Mouse (Mus musculus): ENCODE data around the gene Abtb2. TPM values are rescaled to one million over a fixed set of nuclear protein-coding genes. Genes with fewer than 3 reads are reported as not detected.

The Abtb2 gene
- total and polyA plus RNA-seq, 2 experiments, result 6.5 to 15.1 TPM

DNA sequence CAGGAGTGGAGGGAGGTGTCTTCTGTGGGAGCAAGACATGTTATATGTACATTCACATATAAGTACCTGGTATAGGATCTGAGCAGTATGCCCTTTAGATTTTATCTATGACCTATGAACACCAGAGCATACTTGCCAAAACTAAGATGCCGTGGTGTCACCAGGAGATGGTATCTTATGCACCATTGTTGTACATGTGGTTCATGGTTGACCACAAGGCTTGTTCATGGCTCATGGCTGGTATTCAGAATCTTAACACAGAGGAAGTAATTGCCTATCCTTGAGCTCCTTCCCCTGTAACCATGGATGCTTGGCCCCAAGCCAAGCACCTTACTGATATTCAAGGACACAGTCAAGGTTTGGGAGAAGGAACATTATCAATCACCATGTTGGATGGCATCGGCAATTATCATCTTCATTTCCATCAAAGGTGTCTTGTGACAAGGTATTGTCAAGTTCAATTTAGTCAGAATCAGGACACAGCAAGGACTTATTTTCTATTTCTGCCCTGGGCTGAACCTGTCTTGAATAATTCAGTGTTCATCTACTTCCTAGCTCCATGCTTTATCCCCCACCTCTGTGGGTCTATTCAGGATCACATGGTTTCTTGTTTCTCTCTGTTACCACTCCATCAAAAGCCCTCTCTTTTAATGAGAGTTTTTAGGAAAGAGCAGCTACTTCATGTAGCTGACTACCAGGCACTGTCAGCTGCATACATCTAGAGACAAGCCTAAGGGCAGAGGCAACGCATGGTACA is 69.8 kb downstream of the Abtb2 start:
- Histone ChIP-seq H3K27me3 (ENCODE audit: control insufficient read depth, insufficient read depth, low read length) (no peaks in the 10 kb centered on the region), H3K4me3 (ENCODE audit: insufficient read depth, low read depth, low read length) (no peak overlapping the region), H3K36me3 (ENCODE audit: control insufficient read depth, insufficient read depth, low read length) (no peaks in the 10 kb centered on the region), H3K27ac (replicated peaks; ENCODE audit: insufficient read depth, low read depth, low read length) (no peak overlapping the region), H3K4me1 (ENCODE audit: control insufficient read depth, insufficient read depth, low read length) (no peaks in the 10 kb centered on the region; the same call in 1 of the 2 replicates), H3K79me2 (ENCODE audit: control insufficient read depth, insufficient read depth, low read length) (peaks cover 37% of the 10 kb centered on the region), H3K9ac (ENCODE audit: low read depth, low read length) (no peak overlapping the region)
- DNase-seq (ENCODE audit: extremely low read depth, low read depth, low spot score), result no peak
- TF ChIP-seq CTCF (IDR thresholded peaks at IDR 0.05; ENCODE audit: low read depth, low read length), result no peak
- TF ChIP-seq POLR2A (IDR thresholded peaks at IDR 0.05; ENCODE audit: extremely low read depth, insufficient read depth, low read length), result no peak
- WGBS, result 91% methylated on average over 3 of the region's 3 CpGs

DNA sequence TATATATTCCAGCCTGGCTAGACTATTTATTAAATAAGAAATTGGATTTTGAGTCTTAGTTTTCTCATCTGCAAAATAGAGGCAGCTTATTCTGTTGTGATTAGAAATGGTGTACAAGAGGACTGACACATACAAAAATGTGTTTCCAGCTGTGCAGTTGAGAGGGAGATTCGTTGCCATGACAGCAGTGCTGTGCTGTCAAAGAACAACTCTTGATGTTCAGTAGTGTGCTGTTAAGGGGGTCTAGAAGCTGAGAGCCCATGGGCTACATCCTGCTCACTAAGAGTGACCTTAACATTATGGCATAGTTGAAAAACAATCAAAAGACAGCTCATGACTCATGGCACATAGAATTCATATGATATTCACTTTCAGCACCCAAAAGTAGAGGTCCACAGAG is 71.3 kb downstream of the Abtb2 start:
- H3K36me3 ChIP-seq (ENCODE audit: control insufficient read depth, insufficient read depth, low read length), result no peaks in the 10 kb centered on the region

DNA sequence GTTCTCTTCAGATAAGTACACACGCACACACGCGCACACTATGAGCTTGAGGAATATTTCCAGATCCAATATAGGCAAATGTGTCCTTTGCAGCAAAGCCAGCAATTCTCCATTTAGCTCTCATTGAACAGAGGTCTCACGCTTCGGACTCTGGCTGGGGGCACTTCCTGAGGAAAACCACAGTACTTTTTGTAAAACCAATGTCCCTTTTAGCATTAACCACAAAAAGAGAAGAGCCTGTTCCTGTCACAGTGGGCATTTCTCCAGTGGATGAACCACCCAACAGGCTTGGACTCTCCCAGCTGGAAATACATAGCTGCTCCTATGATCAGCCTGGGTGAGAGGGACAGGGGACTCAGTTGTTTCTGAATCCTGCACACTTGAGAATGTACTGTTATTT is 71.8 kb downstream of the Abtb2 start:
- 93% methylated on average over 5 of the region's 5 CpGs for WGBS
- no peaks in the 10 kb centered on the region for H3K36me3 ChIP-seq (ENCODE audit: control insufficient read depth, insufficient read depth, low read length)
- H3K27ac ChIP-seq (replicated peaks; ENCODE audit: insufficient read depth, low read depth, low read length), result no peak overlapping the region
- H3K27me3 ChIP-seq (ENCODE audit: control insufficient read depth, insufficient read depth, low read length), result no peaks in the 10 kb centered on the region
- no peaks in the 10 kb centered on the region for H3K4me1 ChIP-seq (ENCODE audit: control insufficient read depth, insufficient read depth, low read length)
- no peak overlapping the region for H3K4me3 ChIP-seq (ENCODE audit: insufficient read depth, low read depth, low read length)
- TF ChIP-seq CTCF (IDR thresholded peaks at IDR 0.05; ENCODE audit: low read depth, low read length) (no peak), POLR2A (IDR thresholded peaks at IDR 0.05; ENCODE audit: extremely low read depth, insufficient read depth, low read length) (no peak)
- DNase-seq (ENCODE audit: extremely low read depth, low read depth, low spot score), result no peak
- no peak overlapping the region for H3K9ac ChIP-seq (ENCODE audit: low read depth, low read length)
- peaks cover 38% of the 10 kb centered on the region for H3K79me2 ChIP-seq (ENCODE audit: control insufficient read depth, insufficient read depth, low read length)

More for the DNA sequence above, 71.3 kb downstream of the Abtb2 start:
- Histone ChIP-seq H3K4me1 (ENCODE audit: control insufficient read depth, insufficient read depth, low read length) (no peaks in the 10 kb centered on the region; the same call in 1 of the 2 replicates), H3K79me2 (ENCODE audit: control insufficient read depth, insufficient read depth, low read length) (peaks cover 42% of the 10 kb centered on the region), H3K27me3 (ENCODE audit: control insufficient read depth, insufficient read depth, low read length) (no peaks in the 10 kb centered on the region), H3K27ac (replicated peaks; ENCODE audit: insufficient read depth, low read depth, low read length) (no peak overlapping the region), H3K4me3 (ENCODE audit: insufficient read depth, low read depth, low read length) (no peak overlapping the region), H3K9ac (ENCODE audit: low read depth, low read length) (no peak overlapping the region)
- DNase-seq (ENCODE audit: extremely low read depth, low read depth, low spot score), result no peak
- WGBS, result 92% methylated on average over 1 of the region's 1 CpGs
- TF ChIP-seq CTCF (IDR thresholded peaks at IDR 0.05; ENCODE audit: low read depth, low read length), result no peak
- TF ChIP-seq POLR2A (IDR thresholded peaks at IDR 0.05; ENCODE audit: extremely low read depth, insufficient read depth, low read length), result no peak

DNA sequence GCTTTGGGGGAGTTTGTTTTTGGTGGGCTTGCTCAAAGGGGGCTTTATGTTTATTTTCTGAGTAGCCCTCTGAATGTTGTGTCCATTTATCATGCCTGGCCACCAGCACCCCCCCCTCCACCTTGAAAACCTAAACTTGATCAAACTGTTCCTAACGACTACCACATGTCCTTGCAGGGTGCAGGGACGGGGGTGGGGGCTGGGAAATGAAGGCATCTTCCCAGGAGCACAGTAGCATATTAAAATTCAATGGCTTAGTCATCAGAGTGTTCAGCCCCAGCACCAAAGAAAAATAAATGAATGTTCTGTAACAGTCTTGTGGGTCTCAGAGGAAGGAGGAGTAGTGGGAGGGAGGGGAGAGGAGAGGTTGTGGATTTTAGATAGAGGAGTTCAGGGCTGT is 73.6 kb downstream of the Abtb2 start:
- Histone ChIP-seq H3K27ac (replicated peaks; ENCODE audit: insufficient read depth, low read depth, low read length) (no peak overlapping the region), H3K79me2 (ENCODE audit: control insufficient read depth, insufficient read depth, low read length) (peaks cover 40% of the 10 kb centered on the region), H3K36me3 (ENCODE audit: control insufficient read depth, insufficient read depth, low read length) (no peaks in the 10 kb centered on the region), H3K9ac (ENCODE audit: low read depth, low read length) (no peak overlapping the region), H3K27me3 (ENCODE audit: control insufficient read depth, insufficient read depth, low read length) (no peaks in the 10 kb centered on the region), H3K4me3 (ENCODE audit: insufficient read depth, low read depth, low read length) (no peak overlapping the region), H3K4me1 (ENCODE audit: control insufficient read depth, insufficient read depth, low read length) (no peaks in the 10 kb centered on the region)
- no peak for DNase-seq (ENCODE audit: extremely low read depth, low read depth, low spot score)
- 81% methylated on average over 2 of the region's 2 CpGs for WGBS
- TF ChIP-seq POLR2A (IDR thresholded peaks at IDR 0.05; ENCODE audit: extremely low read depth, insufficient read depth, low read length) (no peak), CTCF (IDR thresholded peaks at IDR 0.05; ENCODE audit: low read depth, low read length) (no peak)

DNA sequence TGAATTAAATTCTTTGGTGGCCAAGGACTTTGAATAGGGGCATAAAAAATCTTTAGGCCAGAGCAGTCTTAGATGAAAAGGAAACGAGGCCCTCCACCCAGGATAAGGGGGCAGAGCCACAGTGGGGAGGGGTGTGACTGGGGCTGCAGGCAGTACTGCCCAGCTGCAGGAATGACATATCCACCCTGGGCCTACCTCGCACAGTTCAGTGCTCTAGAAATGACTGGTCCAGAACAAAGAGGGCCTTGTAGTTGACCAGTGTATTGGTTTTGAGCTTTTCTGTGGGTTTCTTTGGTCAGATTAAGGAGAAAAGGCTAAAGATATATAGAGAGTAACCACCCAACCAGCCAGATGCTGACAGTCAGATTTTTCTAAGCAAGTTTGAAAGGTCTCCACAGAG is 74.8 kb downstream of the Abtb2 start:
- no peak overlapping the region for H3K27ac ChIP-seq (replicated peaks; ENCODE audit: insufficient read depth, low read depth, low read length)
- WGBS, result 91% methylated on average over 2 of the region's 2 CpGs

DNA sequence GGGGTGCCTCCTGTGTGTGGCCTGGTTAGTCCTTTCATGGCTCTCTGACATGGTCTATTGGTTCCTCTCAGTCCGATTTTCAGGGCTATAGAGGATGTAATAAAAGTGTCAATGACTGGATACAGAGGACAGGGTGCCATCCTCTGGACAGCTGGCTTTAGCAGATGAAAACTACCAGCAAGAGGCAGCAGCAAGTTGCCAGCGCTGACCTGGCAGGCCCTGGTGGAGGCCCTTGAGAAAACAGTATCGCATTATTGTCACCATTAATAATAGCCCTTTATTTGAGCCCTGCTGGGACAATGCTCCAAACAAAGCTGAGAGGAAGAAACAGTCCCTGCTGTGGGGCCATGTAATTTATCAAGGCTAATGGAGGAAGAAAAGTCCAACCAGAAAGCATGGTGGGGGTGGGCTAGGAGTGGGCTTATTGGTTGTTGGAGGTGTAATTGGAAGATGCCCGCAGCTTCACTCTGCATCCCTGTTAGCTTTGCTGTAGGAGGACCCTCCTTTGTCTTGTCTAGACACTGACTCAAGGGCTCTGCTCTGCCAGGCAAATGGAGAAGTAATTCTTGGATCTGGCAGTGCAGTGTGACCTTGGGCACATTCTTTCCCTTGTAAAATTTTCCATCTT is 77.6 kb downstream of the Abtb2 start:
- Histone ChIP-seq H3K27me3 (ENCODE audit: control insufficient read depth, insufficient read depth, low read length) (no peaks in the 10 kb centered on the region), H3K4me1 (ENCODE audit: control insufficient read depth, insufficient read depth, low read length) (no peaks in the 10 kb centered on the region), H3K36me3 (ENCODE audit: control insufficient read depth, insufficient read depth, low read length) (no peaks in the 10 kb centered on the region), H3K4me3 (ENCODE audit: insufficient read depth, low read depth, low read length) (no peak overlapping the region), H3K9ac (ENCODE audit: low read depth, low read length) (no peak overlapping the region), H3K27ac (replicated peaks; ENCODE audit: insufficient read depth, low read depth, low read length) (no peak overlapping the region), H3K79me2 (ENCODE audit: control insufficient read depth, insufficient read depth, low read length) (peaks cover 24% of the 10 kb centered on the region; the same call in 1 of the 2 replicates)
- 88% methylated on average over 4 of the region's 4 CpGs for WGBS
- DNase-seq (ENCODE audit: extremely low read depth, low read depth, low spot score), result no peak
- TF ChIP-seq CTCF (IDR thresholded peaks at IDR 0.05; ENCODE audit: low read depth, low read length) (no peak), POLR2A (IDR thresholded peaks at IDR 0.05; ENCODE audit: extremely low read depth, insufficient read depth, low read length) (no peak)

More for the DNA sequence above, 74.8 kb downstream of the Abtb2 start:
- Histone ChIP-seq H3K9ac (ENCODE audit: low read depth, low read length) (no peak overlapping the region), H3K27me3 (ENCODE audit: control insufficient read depth, insufficient read depth, low read length) (no peaks in the 10 kb centered on the region), H3K79me2 (ENCODE audit: control insufficient read depth, insufficient read depth, low read length) (peaks cover 34% of the 10 kb centered on the region), H3K36me3 (ENCODE audit: control insufficient read depth, insufficient read depth, low read length) (no peaks in the 10 kb centered on the region), H3K4me1 (ENCODE audit: control insufficient read depth, insufficient read depth, low read length) (no peaks in the 10 kb centered on the region), H3K4me3 (ENCODE audit: insufficient read depth, low read depth, low read length) (no peak overlapping the region)
- no peak for DNase-seq (ENCODE audit: extremely low read depth, low read depth, low spot score)
- TF ChIP-seq POLR2A (IDR thresholded peaks at IDR 0.05; ENCODE audit: extremely low read depth, insufficient read depth, low read length) (no peak), CTCF (IDR thresholded peaks at IDR 0.05; ENCODE audit: low read depth, low read length) (no peak)

Measured in liver, adult 2 months (tissue).